Mouse (Mus musculus): ENCODE measurements at regions not wholly inside any gene's neighbourhood (a gene's known extent, or its start where the extent isn't known, plus 50 kb on each side); places are given as distances from the start of the nearest gene placed in this dataset.

DNA sequence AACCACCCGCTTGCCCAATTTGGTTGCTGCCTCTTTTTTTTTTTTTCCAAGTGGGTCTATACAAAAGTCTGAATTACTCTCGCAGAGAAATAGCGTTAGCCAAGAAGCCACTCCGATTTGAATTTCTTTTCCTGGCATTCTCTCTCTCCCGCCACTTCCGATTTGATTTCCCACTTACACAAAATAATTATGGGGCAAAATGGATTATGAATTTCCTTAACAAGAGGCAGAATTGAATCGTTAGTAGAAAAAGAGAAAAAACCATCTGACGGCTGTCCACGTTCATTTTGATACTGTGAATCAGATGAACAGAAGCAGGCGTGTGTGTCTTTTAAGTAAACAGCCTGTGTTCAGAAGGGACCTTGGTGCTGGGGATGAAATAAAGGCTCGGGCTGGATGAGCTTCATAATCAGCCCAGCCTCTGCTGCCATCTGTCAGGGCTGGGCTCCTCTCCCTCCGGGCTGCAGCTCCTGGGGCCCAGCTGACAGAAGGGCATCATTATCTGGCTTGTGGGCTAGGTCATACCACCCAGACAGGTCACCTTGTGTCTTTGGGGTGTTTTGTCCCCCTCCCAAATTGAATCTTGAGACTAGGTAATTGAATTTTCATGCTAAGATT lies 200.1 kb downstream of the Ifng start:
- no peak for TF ChIP-seq CTCF (IDR thresholded peaks at IDR 0.05; ENCODE audit: low read depth, low read length)
- TF ChIP-seq GATA1 (IDR thresholded peaks at IDR 0.05; ENCODE audit: borderline replicate concordance, low read length): no peak

Measured in G1E (cell line).